Mouse (Mus musculus) intestine, postnatal 0 days (tissue): ENCODE measurements around the gene Ttc26. TPM values are rescaled to one million over a fixed set of nuclear protein-coding genes. Genes with fewer than 3 reads are reported as not detected.

ENCODE experiments used
- ATAC-seq: fragments of 200-750 bp; cut with Nextera tagmentation; 2 replicates; pipeline ENCODE4 v1.8.0; 2017; ENCODE audit warnings: mild to moderate bottlenecking, moderate TSS enrichment, moderate library complexity
- H3K27ac ChIP-seq: fragments of 300-500 bp; sonication (generic); 2 replicates; pipeline ENCODE4 v1.5.1; 2014; ENCODE audit warnings: mild to moderate bottlenecking, low read depth, low read length, moderate library complexity
- H3K27me3 ChIP-seq: fragments of 300-500 bp; sonication (generic); replicated peaks from 2 replicates; pipeline ENCODE4 v1.6.1; 2014; ENCODE audit warnings: low read length, mixed read lengths; ENCODE audit not compliant: control insufficient read depth, insufficient read depth
- H3K36me3 ChIP-seq: fragments of 300-500 bp; sonication (generic); 2 replicates; pipeline ENCODE4 v1.6.1; 2014; ENCODE audit warnings: mild to moderate bottlenecking, moderate library complexity; ENCODE audit not compliant: control insufficient read depth, insufficient read depth
- H3K4me1 ChIP-seq: fragments of 300-500 bp; sonication (generic); replicated peaks from 2 replicates; pipeline ENCODE4 v1.6.1; 2014; ENCODE audit warnings: antibody characterized with exemption, low read length, mixed read lengths; ENCODE audit not compliant: control insufficient read depth, insufficient read depth
- H3K4me2 ChIP-seq: fragments of 300-500 bp; sonication (generic); replicated peaks from 2 replicates; pipeline ENCODE4 v1.6.1; 2014; ENCODE audit warnings: low read depth, mild to moderate bottlenecking, moderate library complexity
- H3K4me3 ChIP-seq: fragments of 300-500 bp; sonication (generic); 2 replicates; pipeline ENCODE4 v1.5.1; 2014; ENCODE audit warnings: low read depth, low read length
- H3K9ac ChIP-seq: fragments of 300-500 bp; sonication (generic); 2 replicates; pipeline ENCODE4 v1.6.1; 2014; ENCODE audit warnings: mild to moderate bottlenecking, low read depth, low read length
- H3K9me3 ChIP-seq: fragments of 300-500 bp; sonication (generic); 2 replicates; pipeline ENCODE4 v1.6.1; 2016; ENCODE audit warnings: mixed run types; ENCODE audit not compliant: control insufficient read depth
- CTCF ChIP-seq: sonication (generic); IDR thresholded peaks from 2 replicates; pipeline ENCODE4 v1.5.1; 2016; ENCODE audit warnings: low read depth, mild to moderate bottlenecking, control low read depth, antibody characterized with exemption, moderate library complexity
- WGBS: fragments of 180-500 bp; shearing (Covaris S2); extraction: QIAGEN DNeasy Blood & Tissue Kit; methylation state at CpG from one replicate; pipeline ENCODE4 v1.1.7; 2014; 5-methylcytosine and 5-hydroxymethylcytosine counted together
- polyA plus RNA-seq: library from polyadenylated mRNA; unstranded; fragments of >200 nt; fragmentation: Nextera tagmentation; extraction: Ambion mirVana; gene quantifications from 2 replicates; pipeline ENCODE4 v1.2.1, GENCODE M21; 2015

Gene Ttc26
- 0.71 and 0.85 TPM in 2 replicates for polyA plus RNA-seq

DNA sequence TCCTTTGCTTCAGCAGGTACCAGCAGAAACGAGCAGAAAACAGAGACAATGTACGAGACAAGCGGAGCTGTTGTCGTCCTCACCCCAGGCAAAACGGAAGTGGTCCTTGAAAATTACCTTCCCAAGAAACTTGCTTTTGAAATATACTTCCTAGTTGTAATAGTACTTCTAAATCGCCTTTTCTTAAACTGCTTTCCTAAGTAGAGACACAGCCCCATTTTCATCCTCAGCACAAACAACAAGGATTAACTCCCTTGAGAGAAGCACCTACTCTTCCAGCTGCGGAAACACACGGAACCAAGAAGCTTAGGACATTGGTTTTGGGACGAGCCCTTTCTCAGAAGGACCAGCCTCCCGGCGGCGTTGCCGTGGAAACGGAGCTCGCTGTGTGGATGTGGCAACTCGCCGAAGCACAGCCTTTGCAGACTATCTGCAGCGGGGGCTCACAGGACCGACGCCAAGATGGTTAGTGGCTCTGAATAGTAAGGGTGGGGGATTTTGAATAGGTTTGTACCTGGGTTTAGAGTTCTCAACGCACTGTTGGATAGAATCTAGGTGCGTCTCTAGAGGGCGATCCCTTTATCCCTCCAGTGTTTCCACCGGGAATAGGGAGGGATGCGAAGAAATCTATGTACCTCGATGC, at the start of gene Ttc26:
Gene Ttc26 (plus strand): TSS at position 341 of the 643 bp plus-strand sequence.
- H3K27ac ChIP-seq = no peak within 1 kb of the TSS
- TF ChIP-seq CTCF = 0 out of 2 replicates have a peak, but pooled peaks have one; percentile 20

DNA sequence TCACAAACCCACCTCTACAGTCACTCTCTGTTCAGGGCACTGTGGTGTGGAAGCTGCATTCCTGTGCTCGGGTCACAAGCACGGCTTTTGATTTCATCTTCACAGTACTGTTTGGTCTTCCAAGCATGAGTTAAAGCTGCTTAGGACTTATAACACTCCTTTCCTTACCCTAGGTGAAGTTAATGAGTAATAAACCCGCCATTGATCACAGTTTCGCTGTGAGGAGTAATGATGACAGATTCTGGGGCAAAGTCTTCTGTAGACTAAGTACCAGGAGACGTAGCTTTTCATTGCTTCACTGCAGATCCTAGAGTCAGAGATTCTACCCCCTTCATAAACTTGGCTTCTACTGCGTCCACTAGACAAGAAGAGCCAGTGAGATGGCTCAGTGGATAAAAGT, 46.0 kb upstream of the Ttc26 start:
- Histone ChIP-seq H3K27me3 (no peaks in the 10 kb centered on the region), H3K27ac (peak overlapping the region; percentile 54; the same call in 1 of the 2 replicates), H3K9me3 (no peaks in the 10 kb centered on the region), H3K4me3 (no peak overlapping the region), H3K4me1 (0 out of 2 replicates have a peak, but pooled peaks cover 3% of the 10 kb centered on the region), H3K9ac (no peak overlapping the region), H3K36me3 (peaks cover 72% of the 10 kb centered on the region), H3K4me2 (peak overlapping the region; percentile 37; the same call in 1 of the 2 replicates)
- 34% methylated on average over 6 of the region's 6 CpGs for WGBS
- no peak for TF ChIP-seq CTCF
- ATAC-seq = peak; percentile 70

More for the DNA sequence above, at the start of gene Ttc26:
- Histone ChIP-seq H3K27me3 (no peaks in the 10 kb centered on the region), H3K4me1 (no peaks in the 10 kb centered on the region), H3K36me3 (no peaks in the 10 kb centered on the region), H3K4me3 (peak within 1 kb of the TSS; percentile 51), H3K4me2 (peak within 1 kb of the TSS; percentile 78), H3K9ac (peak within 1 kb of the TSS; percentile 43), H3K9me3 (no peaks in the 10 kb centered on the region)
- peak; percentile 83 for ATAC-seq
- under 1% methylated on average over 26 of the region's 26 CpGs for WGBS

DNA sequence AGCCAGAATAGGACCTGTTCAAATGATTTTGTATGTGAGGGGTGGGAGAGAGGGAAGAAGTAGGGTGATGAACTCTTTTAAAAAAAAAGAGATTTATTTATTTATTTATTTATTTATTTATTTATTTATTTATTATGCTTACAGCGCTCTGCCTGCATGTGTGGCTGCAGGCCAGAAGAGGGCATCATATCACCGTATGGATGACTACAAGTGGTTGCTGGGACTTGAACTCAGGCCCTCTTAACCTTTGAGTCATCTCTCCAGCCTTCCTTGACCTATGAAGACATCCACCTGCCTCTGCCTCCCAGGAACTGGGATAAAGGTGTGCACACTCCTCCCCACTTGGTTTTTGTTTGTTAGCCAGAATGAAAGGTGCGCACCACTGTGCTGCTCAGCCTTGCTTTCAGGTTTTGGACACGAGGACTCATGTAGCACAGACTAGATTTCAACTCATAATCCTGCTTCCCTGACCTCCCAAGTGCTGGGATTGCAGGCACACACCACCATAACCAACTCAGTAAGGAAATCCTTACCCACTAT, 44.0 kb upstream of the Ttc26 start:
- no peak overlapping the region for H3K9ac ChIP-seq
- no peaks in the 10 kb centered on the region for H3K9me3 ChIP-seq
- no peak overlapping the region for H3K4me2 ChIP-seq
- no peak for ATAC-seq
- peak; percentile 36 for TF ChIP-seq CTCF
- H3K4me1 ChIP-seq = 0 out of 2 replicates have a peak, but pooled peaks cover 5% of the 10 kb centered on the region
- peaks cover 58% of the 10 kb centered on the region for H3K36me3 ChIP-seq
- no peaks in the 10 kb centered on the region for H3K27me3 ChIP-seq
- H3K4me3 ChIP-seq = no peak overlapping the region
- 91% methylated on average over 4 of the region's 4 CpGs for WGBS
- H3K27ac ChIP-seq = 0 out of 2 replicates have a peak overlapping the region, but pooled peaks have one; percentile 15

DNA sequence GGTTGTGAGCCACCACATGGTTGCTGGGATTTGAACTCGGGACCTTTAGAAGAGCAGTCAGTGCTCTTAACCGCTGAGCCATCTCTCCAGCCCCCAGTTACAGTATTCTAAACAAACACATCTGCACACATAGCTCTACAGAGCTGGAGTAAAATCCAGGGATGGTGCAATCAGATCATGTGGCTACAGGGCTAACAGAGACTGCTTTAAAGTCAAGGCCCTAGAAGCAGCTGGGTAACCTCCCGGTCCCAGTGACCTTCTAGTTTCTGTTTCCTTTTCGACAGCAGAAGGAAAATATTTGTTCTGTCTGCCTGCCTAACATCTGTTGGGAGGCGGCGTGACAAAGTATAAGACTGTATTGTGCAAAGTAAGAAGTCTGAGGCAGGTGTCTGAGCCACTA, 43.3 kb upstream of the Ttc26 start:
- Histone ChIP-seq H3K27me3 (no peaks in the 10 kb centered on the region), H3K9ac (no peak overlapping the region), H3K9me3 (no peaks in the 10 kb centered on the region), H3K4me1 (peaks cover 6% of the 10 kb centered on the region; the same call in 1 of the 2 replicates), H3K4me2 (no peak overlapping the region), H3K27ac (peak overlapping the region; percentile 41; the same call in 1 of the 2 replicates), H3K36me3 (peaks cover 51% of the 10 kb centered on the region), H3K4me3 (no peak overlapping the region)
- peak; percentile 68 for ATAC-seq
- 33% methylated on average over 6 of the region's 6 CpGs for WGBS
- no peak for TF ChIP-seq CTCF

DNA sequence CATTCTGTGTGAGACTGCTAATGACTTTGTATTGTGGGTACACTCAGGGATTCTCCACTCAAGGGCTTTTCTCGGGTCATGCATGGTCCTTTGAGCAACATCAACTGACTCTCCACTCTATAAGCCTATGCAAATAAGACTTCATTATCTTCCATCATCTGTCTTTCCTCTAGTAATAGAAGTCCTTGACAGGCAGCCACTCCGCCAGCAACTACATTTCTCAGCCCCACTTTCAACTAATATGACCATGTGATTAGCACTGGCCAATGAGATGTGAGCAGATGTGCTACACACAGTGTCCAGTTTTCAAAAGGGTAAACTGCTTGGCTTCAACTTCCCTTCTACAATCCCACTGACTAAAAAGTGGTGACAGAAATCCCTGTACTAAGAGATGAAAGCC, 42.2 kb upstream of the Ttc26 start:
- no peak for ATAC-seq
- Histone ChIP-seq H3K4me2 (no peak overlapping the region), H3K27ac (no peak overlapping the region; the same call in 1 of the 2 replicates), H3K27me3 (no peaks in the 10 kb centered on the region), H3K4me1 (peaks cover 10% of the 10 kb centered on the region; the same call in 1 of the 2 replicates), H3K36me3 (peaks cover 46% of the 10 kb centered on the region), H3K9me3 (no peaks in the 10 kb centered on the region), H3K4me3 (no peak overlapping the region), H3K9ac (no peak overlapping the region)
- TF ChIP-seq CTCF = no peak
- 76% methylated on average over 2 of the region's 2 CpGs for WGBS

DNA sequence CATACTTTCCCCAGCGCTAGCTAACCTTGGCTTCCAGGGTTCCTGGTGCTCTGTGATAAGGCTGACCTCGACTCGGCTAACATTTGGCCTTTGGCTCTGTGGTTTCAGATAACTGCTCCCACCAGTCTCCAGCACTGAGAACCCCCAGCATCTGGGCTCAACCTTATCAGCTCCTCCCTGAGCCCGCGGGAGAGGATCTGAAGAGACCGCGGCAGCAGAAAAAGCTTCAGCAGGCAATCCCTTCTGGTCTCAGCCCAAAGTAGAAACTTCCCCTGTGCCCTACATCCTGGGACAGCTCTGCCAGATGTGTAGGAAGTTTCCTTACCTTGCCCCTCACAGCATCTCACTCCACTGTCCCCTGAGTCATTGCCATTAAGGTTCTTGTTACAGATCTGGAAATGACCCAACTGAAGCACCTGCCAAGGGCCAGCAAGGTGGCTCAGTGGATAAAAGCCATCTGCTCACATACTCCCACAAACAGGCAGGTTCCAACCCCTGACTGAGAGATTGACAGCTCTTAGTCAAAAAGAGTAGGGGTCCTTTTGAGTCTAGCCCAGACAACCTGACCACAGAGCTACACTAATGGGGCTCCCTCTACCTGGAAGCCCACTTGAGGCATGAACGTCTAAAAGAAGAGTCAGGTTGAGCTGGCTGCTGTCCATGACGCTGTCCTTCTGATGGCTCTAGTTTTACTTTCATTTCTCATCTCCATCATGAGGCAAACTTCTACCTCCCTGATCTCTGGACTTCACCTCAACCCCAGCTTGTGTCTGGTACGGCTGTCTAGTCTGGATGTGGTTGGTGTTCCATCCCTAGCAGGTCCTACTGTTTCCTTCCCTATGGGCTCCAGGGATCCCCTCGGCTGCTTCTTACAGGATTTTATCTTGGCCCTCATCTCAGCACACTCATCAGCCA, 39.3 kb upstream of the Ttc26 start:
- 20% methylated on average over 11 of the region's 11 CpGs for WGBS
- H3K9me3 ChIP-seq = no peaks in the 10 kb centered on the region
- H3K9ac ChIP-seq = peak overlapping the region; percentile 3; the same call in 1 of the 2 replicates
- H3K27me3 ChIP-seq = no peaks in the 10 kb centered on the region
- H3K4me2 ChIP-seq = peak overlapping the region; percentile 59
- H3K36me3 ChIP-seq = peaks cover 21% of the 10 kb centered on the region
- peak overlapping the region; percentile 22 for H3K4me3 ChIP-seq
- peak overlapping the region; percentile 66 for H3K27ac ChIP-seq
- peaks cover 10% of the 10 kb centered on the region; the same call in 1 of the 2 replicates for H3K4me1 ChIP-seq
- 0 out of 2 replicates have a peak, but pooled peaks have one; percentile 23 for ATAC-seq
- TF ChIP-seq CTCF = no peak
